Mouse (Mus musculus) ES-E14 (cell line): Measurements from ENCODE around the gene Icam1.

Source experiments
- CHD2 ChIP-seq: IDR thresholded peaks from 2 replicates; pipeline ENCODE4 v1.6.1; 2014; ENCODE audit warnings: mild to moderate bottlenecking, low read depth, low read length, inconsistent platforms
- HCFC1 ChIP-seq: IDR thresholded peaks from 2 replicates; pipeline ENCODE4 v1.6.1; 2012; ENCODE audit warnings: low read length, inconsistent platforms, borderline replicate concordance; ENCODE audit not compliant: insufficient read depth
- MAFK ChIP-seq: IDR thresholded peaks from 2 replicates; pipeline ENCODE4 v1.6.1; 2014; ENCODE audit warnings: mild to moderate bottlenecking, low read depth, low read length, inconsistent platforms; ENCODE audit not compliant: insufficient read depth
- ZC3H11A ChIP-seq: IDR thresholded peaks from 2 replicates; pipeline ENCODE4 v1.6.1; 2012; ENCODE audit warnings: low read depth, mild to moderate bottlenecking, inconsistent platforms, low read length, borderline replicate concordance
- ZNF384 ChIP-seq: IDR thresholded peaks from 2 replicates; pipeline ENCODE4 v1.6.1; 2012; ENCODE audit warnings: low read depth, low read length, inconsistent platforms

DNA sequence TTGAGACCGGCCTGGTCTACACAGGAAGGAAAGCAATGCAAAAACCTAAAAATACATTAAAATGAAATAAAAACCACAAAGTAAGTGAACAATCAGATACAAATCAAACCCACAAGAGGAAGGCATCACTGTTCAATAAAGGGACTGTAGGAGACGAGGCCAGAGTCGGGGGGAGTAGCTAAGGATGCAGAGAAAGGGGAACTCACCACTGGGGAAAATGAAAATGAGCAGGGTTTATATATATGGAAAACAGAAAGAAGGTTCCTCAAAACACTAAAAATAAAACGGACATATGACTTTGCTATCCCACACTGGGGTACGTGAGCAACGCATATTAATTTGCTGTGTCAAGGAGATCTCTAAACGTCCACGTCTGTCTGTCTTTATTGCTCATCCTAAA is 18.7 kb upstream of the Icam1 start:
- no peak for TF ChIP-seq CHD2
- no peak for TF ChIP-seq HCFC1
- no peak for TF ChIP-seq ZNF384
- TF ChIP-seq MAFK = no peak
- TF ChIP-seq ZC3H11A = no peak
